Mouse (Mus musculus) B cell, adult 2 months (primary cell): ENCODE measurements around the gene Tspan14.

ENCODE experiments used
- DNase-seq, 2 experiments: peaks; one replicate each; pipeline ENCODE4 v3.0.0; 2022

The Tspan14 gene

GRCm38 (mm10) chr14:40968051-40968450, 1.4 kb upstream of the Tspan14 start:
- no peak for DNase-seq

- DNase-seq: no peak
These were observed 942 bp upstream of the Tspan14 start for GRCm38 (mm10) chr14:40967598-40967900.

- DNase-seq: peak; percentile 98
These were observed 423 bp upstream of the Tspan14 start for GRCm38 (mm10) chr14:40966862-40967597.

- peak; percentile 47 for DNase-seq
These were observed 875 bp downstream of the Tspan14 start for GRCm38 (mm10) chr14:40965507-40966356.

- DNase-seq: no peak
These were observed 1.7 kb downstream of the Tspan14 start for GRCm38 (mm10) chr14:40964881-40965280.

- DNase-seq: no peak
These were observed 2.4 kb downstream of the Tspan14 start for GRCm38 (mm10) chr14:40964214-40964610.

GRCm38 (mm10) chr14:40963501-40964213, 3.0 kb downstream of the Tspan14 start:
- DNase-seq: no peak

GRCm38 (mm10) chr14:40962365-40963290, 4.0 kb downstream of the Tspan14 start:
- peak; percentile 28 to 37 for DNase-seq

- no peak for DNase-seq
These were observed 6.4 kb downstream of the Tspan14 start for GRCm38 (mm10) chr14:40960237-40960636.

- no peak for DNase-seq
These were observed 7.0 kb downstream of the Tspan14 start for GRCm38 (mm10) chr14:40959586-40959985.

GRCm38 (mm10) chr14:40958986-40959381, 7.6 kb downstream of the Tspan14 start:
- peak; percentile 47 to 54 for DNase-seq

GRCm38 (mm10) chr14:40958083-40958985, 8.3 kb downstream of the Tspan14 start:
- DNase-seq: peak; percentile 59 to 63

GRCm38 (mm10) chr14:40957607-40958006, 9.0 kb downstream of the Tspan14 start:
- DNase-seq: no peak

- peak; percentile 64 to 65 for DNase-seq
These were observed 10.1 kb downstream of the Tspan14 start for GRCm38 (mm10) chr14:40956252-40957146.

- no peak for DNase-seq
These were observed 10.9 kb downstream of the Tspan14 start for GRCm38 (mm10) chr14:40955596-40956251.

GRCm38 (mm10) chr14:40955146-40955545, 11.5 kb downstream of the Tspan14 start:
- DNase-seq: no peak

- no peak for DNase-seq
These were observed 13.2 kb downstream of the Tspan14 start for GRCm38 (mm10) chr14:40953381-40953780.

- no peak for DNase-seq
These were observed 13.9 kb downstream of the Tspan14 start for GRCm38 (mm10) chr14:40952715-40953114.

- peak in 1 of 2 experiments; percentile 8 for DNase-seq
These were observed 14.3 kb downstream of the Tspan14 start for GRCm38 (mm10) chr14:40952301-40952700.
